Mouse (Mus musculus) MEL (cell line): Measurements from ENCODE around the gene Fosl1. TPM values are rescaled to one million over a fixed set of nuclear protein-coding genes. Genes with fewer than 3 reads are reported as not detected.
"Not testable (repeated sequence)": the region's sequence is repeated elsewhere in the genome, so short reads cannot be mapped to it uniquely, and the experiment has no call there.

ENCODE experiments used
- DNase-seq: peaks from one replicate; pipeline ENCODE4 v3.0.0; 2011; ENCODE audit warnings: low read depth, low spot score
- H3K27ac ChIP-seq: 2 replicates; pipeline ENCODE4 v1.5.1; 2012; ENCODE audit warnings: low read depth, mild to moderate bottlenecking, control low read depth, low read length, moderate library complexity; ENCODE audit not compliant: control insufficient read depth
- H3K27me3 ChIP-seq, 2 experiments: fragments of 150-350 bp in 1 of 2; sonication (generic) in 1 of 2; 2 replicates each; pipeline ENCODE4 v1.6.1; 2012; ENCODE audit warnings: low read length in 2 of 2, mild to moderate bottlenecking in 2 of 2, improper control_type of control experiment in 1 of 2, moderate library complexity in 1 of 2; ENCODE audit not compliant: insufficient read depth in 2 of 2, control insufficient read depth in 1 of 2
- H3K36me3 ChIP-seq, 2 experiments: 2 replicates each; pipeline ENCODE4 v1.6.1; 2012 to 2014; ENCODE audit warnings: low read length in 2 of 2, improper control_type of control experiment in 1 of 2, inconsistent platforms in 1 of 2, mild to moderate bottlenecking in 1 of 2; ENCODE audit not compliant: insufficient read depth in 2 of 2, control insufficient read depth in 1 of 2
- H3K4me1 ChIP-seq, 2 experiments: fragments of 150-350 bp in 1 of 2; sonication (generic) in 1 of 2; 2 replicates each; pipeline ENCODE4 v1.6.1; 2012; ENCODE audit warnings: low read length in 2 of 2, improper control_type of control experiment in 1 of 2, mild to moderate bottlenecking in 1 of 2; ENCODE audit not compliant: insufficient read depth in 2 of 2, control insufficient read depth in 1 of 2
- H3K4me3 ChIP-seq, 2 experiments: fragments of 150-350 bp in 1 of 2; sonication (generic) in 1 of 2; 2 replicates each; pipeline ENCODE4 v1.5.1; 2012; ENCODE audit warnings: low read depth in 2 of 2, low read length in 2 of 2, mild to moderate bottlenecking in 2 of 2, moderate library complexity in 2 of 2, control low read depth in 1 of 2, improper control_type of control experiment in 1 of 2; ENCODE audit not compliant: control insufficient read depth in 1 of 2, insufficient read depth in 1 of 2
- H3K79me2 ChIP-seq: 2 replicates; pipeline ENCODE4 v1.6.1; 2012; ENCODE audit warnings: mild to moderate bottlenecking, low read length, moderate library complexity; ENCODE audit not compliant: control insufficient read depth, poor library complexity, insufficient read depth
- H3K9ac ChIP-seq: 2 replicates; pipeline ENCODE4 v1.6.1; 2012; ENCODE audit warnings: low read depth, mild to moderate bottlenecking, control low read depth, low read length, moderate library complexity; ENCODE audit not compliant: control insufficient read depth, poor library complexity, severe bottlenecking
- H3K9me3 ChIP-seq: fragments of 150-350 bp; sonication (generic); replicated peaks from 2 replicates; pipeline ENCODE4 v1.6.1; 2012; ENCODE audit warnings: mild to moderate bottlenecking, low read length, improper control_type of control experiment, moderate library complexity; ENCODE audit not compliant: insufficient read depth
- CHD1 ChIP-seq: IDR thresholded peaks from 2 replicates; pipeline ENCODE4 v1.6.1; 2012; ENCODE audit warnings: low read depth, mild to moderate bottlenecking, inconsistent platforms, low read length, improper control_type of control experiment
- EP300 ChIP-seq, 2 experiments: IDR thresholded peaks; 2 replicates each; pipeline ENCODE4 v1.6.1; 2011; ENCODE audit warnings: improper control_type of control experiment in 2 of 2, low read length in 2 of 2, low read depth in 1 of 2, mild to moderate bottlenecking in 1 of 2
- ETS1 ChIP-seq: IDR thresholded peaks from 2 replicates; pipeline ENCODE4 v1.6.1; 2012; ENCODE audit warnings: low read depth, mild to moderate bottlenecking, inconsistent platforms, low read length, improper control_type of control experiment, moderate library complexity
- HCFC1 ChIP-seq: IDR thresholded peaks from 2 replicates; pipeline ENCODE4 v1.6.1; 2012; ENCODE audit warnings: low read depth, mild to moderate bottlenecking, inconsistent platforms, low read length, improper control_type of control experiment, moderate library complexity
- KAT2A ChIP-seq: conservative IDR thresholded peaks from 2 replicates; pipeline ENCODE4 v1.6.1; 2012; ENCODE audit warnings: low read depth, low read length, improper control_type of control experiment, inconsistent platforms
- MAX ChIP-seq: IDR thresholded peaks from 2 replicates; pipeline ENCODE4 v1.6.1; 2011; ENCODE audit warnings: low read length, improper control_type of control experiment
- MXI1 ChIP-seq: IDR thresholded peaks from 2 replicates; pipeline ENCODE4 v1.6.1; 2011; ENCODE audit warnings: mild to moderate bottlenecking, low read depth, low read length, improper control_type of control experiment
- MYB ChIP-seq: IDR thresholded peaks from 2 replicates; pipeline ENCODE4 v1.6.1; 2011; ENCODE audit warnings: mild to moderate bottlenecking, low read depth, low read length, improper control_type of control experiment
- NELFE ChIP-seq: IDR thresholded peaks from 2 replicates; pipeline ENCODE4 v1.6.1; 2011; ENCODE audit warnings: low read depth, low read length, improper control_type of control experiment
- POLR2A ChIP-seq, 2 experiments: IDR thresholded peaks; 2 replicates each; pipeline ENCODE4 v1.6.1; 2011 to 2012; ENCODE audit warnings: low read length in 2 of 2, mild to moderate bottlenecking in 2 of 2, control low read depth in 1 of 2, improper control_type of control experiment in 1 of 2, low read depth in 1 of 2, moderate library complexity in 1 of 2; ENCODE audit not compliant: control insufficient read depth in 1 of 2, insufficient read depth in 1 of 2, poor library complexity in 1 of 2
- POLR2AphosphoS5 ChIP-seq: IDR thresholded peaks from 2 replicates; pipeline ENCODE4 v1.6.1; 2012; ENCODE audit warnings: low read depth, borderline replicate concordance, mild to moderate bottlenecking, inconsistent platforms, low read length, moderate library complexity, mixed read lengths
- RCOR1 ChIP-seq: IDR thresholded peaks from 2 replicates; pipeline ENCODE4 v1.6.1; 2012; ENCODE audit warnings: low read depth, mild to moderate bottlenecking, inconsistent platforms, low read length, improper control_type of control experiment
- SIN3A ChIP-seq: IDR thresholded peaks from 2 replicates; pipeline ENCODE4 v1.6.1; 2012; ENCODE audit warnings: low read length, improper control_type of control experiment, inconsistent platforms
- SMC3 ChIP-seq: IDR thresholded peaks from 2 replicates; pipeline ENCODE4 v1.6.1; 2011; ENCODE audit warnings: low read depth, low read length, improper control_type of control experiment
- TAL1 ChIP-seq: IDR thresholded peaks from 2 replicates; pipeline ENCODE4 v1.6.1; 2012; ENCODE audit warnings: mild to moderate bottlenecking, inconsistent platforms, low read length, moderate library complexity, mixed read lengths
- TBP ChIP-seq: IDR thresholded peaks from 2 replicates; pipeline ENCODE4 v1.8.0; 2011; ENCODE audit warnings: low read depth, low read length, improper control_type of control experiment
- TCF12 ChIP-seq: IDR thresholded peaks from 2 replicates; pipeline ENCODE4 v1.6.1; 2014; ENCODE audit warnings: low read depth, mild to moderate bottlenecking, inconsistent platforms, low read length, improper control_type of control experiment, moderate library complexity
- UBTF ChIP-seq: IDR thresholded peaks from 2 replicates; pipeline ENCODE4 v1.6.1; 2012; ENCODE audit warnings: low read depth, mild to moderate bottlenecking, inconsistent platforms, low read length, improper control_type of control experiment, moderate library complexity, borderline replicate concordance; ENCODE audit not compliant: insufficient read depth
- USF1 ChIP-seq: IDR thresholded peaks from 2 replicates; pipeline ENCODE4 v1.6.1; 2014; ENCODE audit warnings: low read depth, mild to moderate bottlenecking, inconsistent platforms, low read length, improper control_type of control experiment, moderate library complexity
- ZC3H11A ChIP-seq: IDR thresholded peaks from 2 replicates; pipeline ENCODE4 v1.6.1; 2012; ENCODE audit warnings: low read depth, mild to moderate bottlenecking, inconsistent platforms, low read length, improper control_type of control experiment
- polyA plus RNA-seq, 2 experiments: library from polyadenylated mRNA; stranded (reverse) in 1 of 2; unstranded in 1 of 2; fragments of >175 nt in 1 of 2; fragments of >200 nt in 1 of 2; gene quantifications; 2 replicates each; pipeline versions ENCODE4 v1.2.1 to v1.2.4; 2012; ENCODE audit warnings: low replicate concordance in 2 of 2, low read depth in 1 of 2; ENCODE audit not compliant: insufficient read length in 2 of 2, insufficient read depth in 1 of 2, missing spikeins in 1 of 2
- total RNA-seq: library from RNA; depleted of rRNA; stranded (reverse); fragments of 300-350 nt; gene quantifications from 2 replicates; pipeline ENCODE4 v1.2.3, GENCODE M21; 2012; rRNA removed

The Fosl1 gene
- total RNA-seq (1.1 and 2.0 TPM in 2 replicates), polyA plus RNA-seq (1 to 10 TPM in 1 of 2 experiments, not detected in 1; 3.1 TPM)

GRCm38 (mm10) chr19:5447515-5448353 is at the start of gene Fosl1:
TSS of gene Fosl1 (plus strand) at chr19:5447547.
- TF ChIP-seq SMC3 (0 out of 2 replicates have a peak, but pooled peaks have one; percentile 2), SIN3A (peak; percentile 50; the same call in 1 of the 2 replicates), MAX (no peak), POLR2AphosphoS5 (no peak), ETS1 (peak; percentile 36; the same call in 1 of the 2 replicates), TCF12 (no peak), KAT2A (no peak), MYB (no peak), UBTF (no peak), EP300 (IDR thresholded peaks at IDR 0.05; ENCODE audit: low read depth in 1 of 2, low read length in 2 of 2) (no peak), TAL1 (no peak), HCFC1 (0 out of 2 replicates have a peak, but pooled peaks have one; percentile 42), NELFE (peak; percentile 48; the same call in 1 of the 2 replicates), POLR2A (IDR thresholded peaks at IDR 0.05; ENCODE audit: control insufficient read depth in 1 of 2, insufficient read depth in 1 of 2, low read depth in 1 of 2, low read length in 2 of 2, poor library complexity in 1 of 2) (peak in 1 of 2 experiments; percentile 18; a peak in 1 of 4 replicates), USF1 (no peak), ZC3H11A (no peak), RCOR1 (no peak), MXI1 (peak; percentile 51), CHD1 (peak; percentile 82; the same call in 1 of the 2 replicates)

GRCm38 (mm10) chr19:5401073-5401472 is 46.3 kb upstream of the Fosl1 start:
- not testable (repeated sequence) for H3K36me3 ChIP-seq, H3K79me2 ChIP-seq, H3K27me3 ChIP-seq, H3K9me3 ChIP-seq, H3K27ac ChIP-seq
- H3K9ac ChIP-seq, result peak overlapping the region; percentile 42
- TF ChIP-seq TBP, result peak; percentile 98
- TF ChIP-seq, all 39 proteins: peak for 1; not testable (repeated sequence) for 38
- peak; percentile 67 for DNase-seq
- peak overlapping the region in 1 of 2 experiments; percentile 4; a peak in 2 of 4 replicates for H3K4me3 ChIP-seq
- H3K4me1 ChIP-seq, result not testable (repeated sequence)

More at GRCm38 (mm10) chr19:5447515-5448353, at the start of gene Fosl1:
- Histone ChIP-seq H3K36me3 (peaks cover 0 to 4% of the 10 kb centered on the region in 2 experiments; a peak in 2 of 4 replicates), H3K27me3 (no peaks in the 10 kb centered on the region), H3K79me2 (peaks cover 6% of the 10 kb centered on the region; the same call in 1 of the 2 replicates), H3K27ac (peak within 1 kb of the TSS; percentile 20; the same call in 1 of the 2 replicates), H3K4me3 (peak within 1 kb of the TSS; percentile 80 to 81), H3K4me1 (peaks cover 0 to 25% of the 10 kb centered on the region in 2 experiments; a peak in 3 of 4 replicates), H3K9me3 (no peaks in the 10 kb centered on the region), H3K9ac (peak within 1 kb of the TSS; percentile 64)
- peak; percentile 82 for DNase-seq
